Mouse (Mus musculus) forebrain, embryonic 11.5 days (tissue): ENCODE results near the gene Zfp300. TPM values are rescaled to one million over a fixed set of nuclear protein-coding genes. Genes with fewer than 3 reads are reported as not detected.
A peak's percentile ranks its signal among the peaks of the same experiment; 100 is the strongest.

Experiments used
- ATAC-seq: fragments of 200-750 bp; cut with Nextera tagmentation; replicated peaks from 2 replicates; pipeline ENCODE4 v1.8.0; 2017; ENCODE audit warnings: moderate TSS enrichment; ENCODE audit not compliant: low FRiP score
- DNase-seq: peaks from one replicate; pipeline ENCODE4 v3.0.0-alpha.2; 2017; ENCODE audit warnings: low spot score
- H3K27ac ChIP-seq: fragments of 300-500 bp; sonication (generic); 2 replicates; pipeline ENCODE4 v1.5.1; 2014; ENCODE audit warnings: low read depth, low read length
- H3K27me3 ChIP-seq: fragments of 300-500 bp; sonication (generic); 2 replicates; pipeline ENCODE4 v1.6.1; 2014; ENCODE audit warnings: mild to moderate bottlenecking, low read length, mixed read lengths; ENCODE audit not compliant: control insufficient read depth, insufficient read depth
- H3K36me3 ChIP-seq: fragments of 300-500 bp; sonication (generic); 2 replicates; pipeline ENCODE4 v1.6.1; 2014; ENCODE audit warnings: mild to moderate bottlenecking, low read length, moderate library complexity, mixed read lengths; ENCODE audit not compliant: control insufficient read depth, insufficient read depth
- H3K4me1 ChIP-seq: fragments of 300-500 bp; sonication (generic); replicated peaks from 2 replicates; pipeline ENCODE4 v1.6.1; 2014; ENCODE audit warnings: low read length, mixed read lengths; ENCODE audit not compliant: control insufficient read depth, insufficient read depth
- H3K4me2 ChIP-seq: fragments of 300-500 bp; sonication (generic); 2 replicates; pipeline ENCODE4 v1.6.1; 2014; ENCODE audit warnings: low read depth, mild to moderate bottlenecking, low read length, moderate library complexity, mixed read lengths; ENCODE audit not compliant: severe bottlenecking
- H3K4me3 ChIP-seq: fragments of 300-500 bp; sonication (generic); 2 replicates; pipeline ENCODE4 v1.5.1; 2014; ENCODE audit warnings: low read depth, low read length
- H3K9ac ChIP-seq: fragments of 300-500 bp; sonication (generic); 2 replicates; pipeline ENCODE4 v1.6.1; 2014; ENCODE audit warnings: low read length
- H3K9me3 ChIP-seq: fragments of 300-500 bp; sonication (generic); 2 replicates; pipeline ENCODE4 v1.6.1; 2016; ENCODE audit warnings: low read length, mixed read lengths; ENCODE audit not compliant: control insufficient read depth
- WGBS: fragments of 180-500 bp; shearing (Covaris S2); extraction: QIAGEN DNeasy Blood & Tissue Kit; methylation state at CpG from one replicate; pipeline ENCODE4 v1.1.7; 2014; 5-methylcytosine and 5-hydroxymethylcytosine counted together
- polyA plus RNA-seq: library from polyadenylated mRNA; unstranded; fragments of >200 nt; fragmentation: Nextera tagmentation; extraction: Ambion mirVana; gene quantifications from 2 replicates; pipeline ENCODE4 v1.2.1, GENCODE M21; 2014

The Zfp300 gene
- 1.7 and 2.6 TPM in 2 replicates for polyA plus RNA-seq

DNA sequence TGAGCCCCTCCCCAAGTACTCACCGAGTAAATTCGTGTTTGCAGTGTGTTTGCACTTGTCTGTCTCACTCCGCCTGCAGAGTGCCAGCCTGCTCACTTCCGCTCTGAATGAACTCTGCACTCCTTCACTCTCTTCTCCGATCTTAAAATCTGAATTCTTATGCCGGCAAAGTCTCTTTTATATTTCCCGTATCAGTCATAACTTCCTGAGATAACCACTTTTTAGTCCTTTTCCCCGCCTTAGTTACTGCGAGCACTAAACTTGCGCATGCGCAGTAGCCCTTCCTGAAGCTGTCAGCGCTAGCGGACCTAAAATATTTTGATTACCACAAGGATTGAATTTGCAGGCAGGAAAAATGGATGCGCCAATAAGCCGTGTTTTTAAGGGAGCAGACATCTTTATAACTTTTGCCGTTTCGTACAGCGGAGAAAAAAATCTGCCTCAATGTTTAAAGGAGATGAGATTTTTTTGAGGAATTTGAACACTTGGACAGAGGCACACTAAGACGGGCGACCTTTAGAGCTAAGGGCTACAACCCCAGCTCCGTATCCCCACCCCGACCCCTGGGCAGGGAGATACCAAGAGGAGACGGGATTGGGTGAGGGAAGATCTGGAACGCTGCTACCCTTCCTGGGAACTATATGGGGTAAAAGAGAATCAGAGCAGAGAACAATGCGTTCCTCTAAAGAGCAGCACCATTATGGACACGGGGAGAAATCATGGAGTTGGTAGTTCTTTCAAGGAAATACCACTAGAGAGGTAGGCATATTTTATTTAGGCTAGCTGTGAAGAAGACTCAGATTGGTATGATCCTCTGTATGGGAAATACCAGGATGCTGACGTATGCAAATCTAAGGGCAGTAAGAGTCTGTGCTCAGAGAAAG lies at the start of gene Zfp300:
Gene Zfp300 (minus strand): TSS at position 545 of the 884 bp plus-strand sequence.
- peak within 1 kb of the TSS; percentile 39 for H3K4me3 ChIP-seq
- DNase-seq: peak; percentile 69
- H3K27me3 ChIP-seq: no peaks in the 10 kb centered on the region
- peak within 1 kb of the TSS; percentile 31; the same call in 1 of the 2 replicates for H3K27ac ChIP-seq
- no peaks in the 10 kb centered on the region for H3K36me3 ChIP-seq
- no peaks in the 10 kb centered on the region for H3K4me1 ChIP-seq
- 21% methylated on average over 27 of the region's 27 CpGs for WGBS
- ATAC-seq: peak; percentile 91
- peak within 1 kb of the TSS; percentile 45 for H3K4me2 ChIP-seq
- no peaks in the 10 kb centered on the region for H3K9me3 ChIP-seq
- peak within 1 kb of the TSS; percentile 55 for H3K9ac ChIP-seq

DNA sequence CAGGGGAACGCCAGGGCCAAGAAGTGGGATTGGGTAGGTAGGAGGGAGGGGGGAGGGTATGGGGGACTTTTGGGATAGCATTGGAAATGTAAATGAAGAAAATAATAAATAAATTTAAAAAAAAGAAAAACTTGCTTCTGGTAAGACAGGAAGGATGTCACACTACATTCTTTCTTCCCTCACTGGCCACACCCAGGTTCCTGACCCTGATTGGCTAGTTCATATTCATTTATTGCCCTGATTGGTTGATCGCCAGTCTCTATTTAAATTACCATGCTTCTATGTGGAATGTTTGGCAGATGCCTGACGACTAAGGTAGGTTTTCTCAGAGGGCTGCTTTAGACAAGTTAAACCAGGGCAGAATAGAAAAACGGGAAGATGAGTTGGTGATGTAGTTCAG lies 26.2 kb upstream of the Zfp300 start, which contains the start of gene Ssxa1:
Gene Ssxa1 (plus strand): TSS at position 301 of the 400 bp plus-strand sequence.
- H3K36me3 ChIP-seq: no peaks in the 10 kb centered on the region
- no peak within 1 kb of the TSS for H3K9ac ChIP-seq
- 74% methylated on average over 4 of the region's 4 CpGs for WGBS
- DNase-seq: no peak
- ATAC-seq: no peak
- H3K4me2 ChIP-seq: no peak within 1 kb of the TSS
- H3K4me1 ChIP-seq: no peaks in the 10 kb centered on the region
- no peaks in the 10 kb centered on the region for H3K27me3 ChIP-seq
- no peak within 1 kb of the TSS for H3K4me3 ChIP-seq
- H3K9me3 ChIP-seq: no peaks in the 10 kb centered on the region
- H3K27ac ChIP-seq: no peak within 1 kb of the TSS

DNA sequence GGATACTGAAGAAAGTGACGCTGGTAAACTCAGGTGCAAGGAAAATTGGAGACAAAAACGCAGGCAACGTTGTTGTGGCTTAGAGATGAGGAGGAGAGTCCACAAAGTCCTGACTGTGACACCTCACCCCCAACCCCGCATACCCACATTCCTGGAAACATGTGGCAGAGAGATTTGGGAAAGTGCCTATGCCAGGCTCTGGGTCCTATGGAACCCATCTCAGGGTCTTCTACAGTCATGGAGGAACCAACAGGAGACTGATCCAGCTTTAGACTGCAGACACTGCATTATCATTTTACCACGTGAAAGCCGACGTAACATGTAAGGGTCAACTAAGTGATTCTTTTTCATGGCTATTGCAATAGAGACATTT lies 526 bp upstream of the Zfp300 start:
- DNase-seq (no peak), ATAC-seq (no peak; the same call in 1 of the 2 replicates)
- H3K36me3 ChIP-seq: no peaks in the 10 kb centered on the region
- peak overlapping the region; percentile 45 for H3K4me2 ChIP-seq
- H3K9me3 ChIP-seq: no peaks in the 10 kb centered on the region
- H3K9ac ChIP-seq: no peak overlapping the region
- no peak overlapping the region for H3K27ac ChIP-seq
- 53% methylated on average over 7 of the region's 7 CpGs for WGBS
- H3K27me3 ChIP-seq: no peaks in the 10 kb centered on the region
- no peaks in the 10 kb centered on the region for H3K4me1 ChIP-seq
- peak overlapping the region; percentile 39 for H3K4me3 ChIP-seq

DNA sequence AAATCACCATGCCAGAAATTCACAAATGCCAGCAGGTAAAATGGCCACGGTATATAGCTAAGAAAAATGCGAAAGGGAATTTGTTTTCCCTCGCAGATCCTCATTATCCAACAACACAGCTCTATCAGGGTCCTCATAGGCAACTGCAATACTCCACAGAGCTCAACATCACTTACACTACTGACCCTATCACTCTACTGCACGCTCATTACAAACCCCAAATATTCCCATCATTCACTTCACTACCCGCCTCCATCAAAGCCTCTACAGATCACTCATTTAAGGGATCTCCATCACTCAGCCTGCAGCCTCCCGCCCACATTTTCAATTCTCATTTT lies 713 bp downstream of the Zfp300 start:
- peak; percentile 55 for ATAC-seq
- peak overlapping the region; percentile 55 for H3K9ac ChIP-seq

DNA sequence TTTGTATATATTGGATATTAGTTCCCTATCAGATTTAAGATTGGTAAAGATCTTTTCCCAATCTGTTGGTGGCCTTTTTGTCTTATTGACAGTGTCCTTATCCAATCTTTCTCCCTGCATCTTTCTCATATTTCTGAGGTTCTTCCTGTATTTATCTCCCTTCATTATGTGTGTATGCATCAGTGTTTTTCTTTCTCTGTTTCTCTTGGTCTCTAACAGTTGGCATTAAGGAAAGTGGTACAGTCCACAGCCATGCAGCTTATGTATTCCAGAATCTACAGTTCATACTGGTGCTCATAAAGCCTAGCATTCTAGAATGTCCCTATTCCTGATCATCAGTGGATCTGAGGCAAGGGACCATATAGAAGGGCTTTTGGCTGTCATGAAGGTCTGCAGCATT lies 21.2 kb downstream of the Zfp300 start, which contains the start of gene Spaca5:
Gene Spaca5 (plus strand): TSS at position 301 of the 400 bp plus-strand sequence.
- Histone ChIP-seq H3K4me1 (no peaks in the 10 kb centered on the region), H3K27ac (no peak within 1 kb of the TSS)
- ATAC-seq: no peak

More for the DNA sequence above, 713 bp downstream of the Zfp300 start:
- WGBS: 37% methylated on average over 6 of the region's 6 CpGs
- peak overlapping the region; percentile 39 for H3K4me3 ChIP-seq
- no peaks in the 10 kb centered on the region for H3K4me1 ChIP-seq
- no peak for DNase-seq
- no peaks in the 10 kb centered on the region for H3K9me3 ChIP-seq
- no peaks in the 10 kb centered on the region for H3K27me3 ChIP-seq
- H3K36me3 ChIP-seq: no peaks in the 10 kb centered on the region
- peak overlapping the region; percentile 45 for H3K4me2 ChIP-seq
- H3K27ac ChIP-seq: no peak overlapping the region

DNA sequence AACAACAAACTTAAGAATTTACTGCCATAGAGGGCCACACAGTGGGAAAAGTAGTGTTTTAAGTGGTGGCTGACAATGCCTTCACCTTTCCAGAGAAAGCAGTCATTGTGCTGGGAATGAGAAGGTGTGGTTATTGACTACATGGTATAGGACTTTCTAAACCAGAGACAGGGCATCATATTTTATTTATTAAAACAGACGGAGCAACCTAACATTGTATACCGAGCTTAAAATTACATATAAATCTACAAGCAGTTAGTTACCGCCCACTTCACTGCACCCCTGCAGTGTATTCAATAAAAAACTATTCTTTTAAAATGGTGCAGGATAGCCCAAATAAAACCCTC lies 26.8 kb downstream of the Zfp300 start:
- Histone ChIP-seq H3K27ac (no peak overlapping the region), H3K9ac (peak overlapping the region; percentile 17; the same call in 1 of the 2 replicates), H3K4me1 (no peaks in the 10 kb centered on the region), H3K4me3 (no peak overlapping the region), H3K4me2 (peak overlapping the region; percentile 35; the same call in 1 of the 2 replicates), H3K9me3 (no peaks in the 10 kb centered on the region), H3K27me3 (no peaks in the 10 kb centered on the region), H3K36me3 (no peaks in the 10 kb centered on the region)
- ATAC-seq (0 out of 2 replicates have a peak, but pooled peaks have one; percentile 19), DNase-seq (no peak)
- 72% methylated on average over 3 of the region's 3 CpGs for WGBS

More for the DNA sequence above, 21.2 kb downstream of the Zfp300 start, which contains the start of gene Spaca5:
- H3K36me3 ChIP-seq: no peaks in the 10 kb centered on the region
- no peaks in the 10 kb centered on the region for H3K9me3 ChIP-seq
- no peak for DNase-seq
- no peak within 1 kb of the TSS for H3K9ac ChIP-seq
- H3K4me3 ChIP-seq: no peak within 1 kb of the TSS
- H3K27me3 ChIP-seq: no peaks in the 10 kb centered on the region
- no peak within 1 kb of the TSS for H3K4me2 ChIP-seq

DNA sequence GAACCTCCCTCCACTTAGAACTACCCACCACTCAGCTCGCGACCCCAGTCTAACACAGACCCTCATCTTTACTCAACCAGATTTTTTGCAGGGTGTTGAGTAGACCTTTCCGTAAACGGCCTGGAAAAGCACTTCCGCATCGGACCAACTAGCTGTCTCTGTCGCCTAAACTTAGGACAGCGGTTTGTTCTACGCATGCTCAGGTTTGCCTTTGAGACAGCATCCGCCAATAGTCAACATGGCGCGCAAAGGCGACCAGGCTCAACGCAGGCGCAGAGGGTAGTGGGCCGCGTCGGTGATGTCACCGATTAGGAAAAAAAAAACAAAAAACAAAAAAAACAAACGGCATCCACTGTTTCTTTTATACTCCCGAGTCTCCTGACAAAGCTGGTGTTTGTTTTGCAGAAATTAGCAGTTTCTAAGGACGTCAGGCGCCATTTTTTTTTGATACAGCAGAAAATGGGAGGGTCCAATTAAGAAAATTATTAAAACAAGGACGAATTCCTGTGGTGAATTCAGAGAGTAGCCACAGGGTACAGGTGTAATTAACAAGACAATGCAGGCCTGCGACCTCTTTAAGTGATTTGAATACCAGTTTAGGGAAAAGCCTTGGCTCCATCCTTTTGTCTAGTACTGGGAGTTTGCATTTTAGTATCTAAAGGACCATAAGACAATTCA lies 27.3 kb downstream of the Zfp300 start, which contains the start of gene Zfp182:
Gene Zfp182 (minus strand): TSS at position 451 of the 678 bp plus-strand sequence.
- Histone ChIP-seq H3K4me1 (no peaks in the 10 kb centered on the region), H3K4me3 (peak within 1 kb of the TSS; percentile 42), H3K27ac (no peak within 1 kb of the TSS), H3K9ac (peak within 1 kb of the TSS; percentile 56), H3K36me3 (no peaks in the 10 kb centered on the region), H3K9me3 (no peaks in the 10 kb centered on the region), H3K27me3 (no peaks in the 10 kb centered on the region), H3K4me2 (peak within 1 kb of the TSS; percentile 47; the same call in 1 of the 2 replicates)
- ATAC-seq (peak; percentile 96), DNase-seq (peak; percentile 76)
- WGBS: 19% methylated on average over 25 of the region's 25 CpGs

DNA sequence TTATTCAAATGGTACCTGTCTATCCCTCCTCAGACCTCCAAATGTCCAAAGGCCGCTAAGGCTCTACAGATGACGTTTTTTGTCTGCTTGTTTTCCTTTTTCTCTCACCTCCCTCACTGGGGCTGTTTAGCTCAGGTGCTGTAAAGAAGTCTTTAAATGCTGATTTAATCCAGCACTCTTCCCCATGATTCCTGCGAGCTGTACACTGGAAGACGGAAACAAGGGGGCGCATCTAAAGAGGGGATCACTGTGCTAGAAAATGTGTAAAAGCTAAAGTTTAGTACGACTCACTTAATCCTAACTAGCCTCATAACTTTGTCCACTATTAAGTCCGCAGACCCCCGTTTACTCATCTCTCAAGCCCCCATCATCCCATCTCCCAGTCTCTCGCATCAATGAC lies 27.9 kb downstream of the Zfp300 start:
- WGBS: 42% methylated on average over 9 of the region's 9 CpGs
- Histone ChIP-seq H3K36me3 (no peaks in the 10 kb centered on the region), H3K4me2 (peak overlapping the region; percentile 47; the same call in 1 of the 2 replicates), H3K9me3 (no peaks in the 10 kb centered on the region), H3K4me1 (no peaks in the 10 kb centered on the region), H3K9ac (peak overlapping the region; percentile 56), H3K4me3 (peak overlapping the region; percentile 42), H3K27me3 (no peaks in the 10 kb centered on the region), H3K27ac (no peak overlapping the region)
- ATAC-seq (no peak; the same call in 1 of the 2 replicates), DNase-seq (no peak)
